ENCODE assay signal across 12 mouse cellular contexts in the genomic region with DNA sequence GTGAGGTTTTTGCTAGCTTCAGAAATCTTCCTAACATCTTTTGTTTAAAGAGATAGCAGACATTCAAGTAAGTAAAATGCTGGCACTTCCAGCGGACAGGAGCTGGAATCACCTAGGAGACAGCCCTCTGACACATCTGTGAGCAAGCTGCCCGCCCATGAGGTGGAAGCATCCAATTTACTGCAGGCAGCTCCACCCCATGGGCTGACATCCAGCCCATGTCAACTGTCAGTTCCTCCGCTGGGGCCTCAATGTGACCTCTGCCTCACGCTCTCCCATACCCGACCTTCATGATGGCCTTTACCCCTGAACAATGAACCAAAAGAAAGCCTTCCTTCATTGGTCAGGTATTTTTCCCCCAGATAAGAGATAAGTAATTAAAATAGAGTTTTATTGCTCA.
DNase-seq lines count a peak whose midpoint lies in the region; ATAC-seq and TF ChIP-seq lines count a peak whose summit lies in the region.
"Had no signal": no experiment of that assay in that cellular context is flagged by ENCODE, and none has a peak within 500 bp of the region (broad histone marks: within the 10 kb centered on the region; RNA-seq: fewer than 3 reads in every experiment).

No protein-coding gene starts in this region.

- TF ChIP-seq CTCF in brain, embryonic 14.5 days (IDR thresholded peaks at IDR 0.05; ENCODE audit: borderline replicate concordance, extremely low read depth, insufficient read depth, insufficient read length) = no peak

- H3K4me2 ChIP-seq in hindbrain, embryonic 11.5 days (replicated peaks; ENCODE audit: low read depth, low read length) = no peak overlapping the region
- no peak overlapping the region for H3K4me2 ChIP-seq in hindbrain, embryonic 16.5 days (ENCODE audit: low read length)
- no peak overlapping the region for H3K4me2 ChIP-seq in heart, embryonic 16.5 days (ENCODE audit: low read depth, low read length)
- H3K4me2 ChIP-seq: embryonic facial prominence, embryonic 12.5 days; stomach, embryonic 15.5 days had no signal

- TF ChIP-seq POLR2A in brain, embryonic 14.5 days (IDR thresholded peaks at IDR 0.05; ENCODE audit: borderline replicate concordance, extremely low read depth, insufficient read depth, insufficient read length, poor library complexity, severe bottlenecking) = no peak

- H3K4me1 ChIP-seq in hindbrain, embryonic 11.5 days (replicated peaks; ENCODE audit: control insufficient read depth, insufficient read depth, low read length) = no peaks in the 10 kb centered on the region
- H3K4me1 ChIP-seq in hindbrain, embryonic 16.5 days (ENCODE audit: control insufficient read depth, insufficient read depth, low read depth, low read length) = peaks cover 4% of the 10 kb centered on the region; the same call in 1 of the 2 replicates
- H3K4me1 ChIP-seq in heart, embryonic 16.5 days (ENCODE audit: control insufficient read depth, insufficient read depth, low read length) = peaks cover 24% of the 10 kb centered on the region
- H3K4me1 ChIP-seq: stomach, embryonic 15.5 days had no signal

- ATAC-seq in hindbrain, embryonic 11.5 days (ENCODE audit: low FRiP score) = no peak
- no peak for ATAC-seq in hindbrain, embryonic 16.5 days
- peak; percentile 61; the same call in 1 of the 2 replicates for ATAC-seq in heart, embryonic 16.5 days (replicated peaks; ENCODE audit: extremely low read depth, insufficient read depth, low FRiP score)
- no peak for ATAC-seq in megakaryocyte, adult 5-6 weeks (ENCODE audit: poor library complexity, severe bottlenecking)
- ATAC-seq: CD4-positive, CD25-positive, alpha-beta regulatory T cell, adult 4 months; forebrain, postnatal 0 days had no signal

- peak; percentile 12 for DNase-seq in hindbrain, embryonic 11.5 days (ENCODE audit: low spot score)
- peak; percentile 21 for DNase-seq in 3134 (ENCODE audit: extremely low read depth, insufficient read length, low spot score)
- DNase-seq in brain, embryonic 14.5 days (ENCODE audit: low read depth) = peak; percentile 25
- DNase-seq in right cerebral cortex, postnatal 4 days = no peak
- no peak for DNase-seq in testis, postnatal 10 days (ENCODE audit: low spot score)
- DNase-seq: forebrain, postnatal 0 days had no signal

- H3K36me3 ChIP-seq in hindbrain, embryonic 11.5 days (ENCODE audit: control insufficient read depth, insufficient read depth, low read length) = no peaks in the 10 kb centered on the region
- no peaks in the 10 kb centered on the region for H3K36me3 ChIP-seq in hindbrain, embryonic 16.5 days (ENCODE audit: control insufficient read depth, insufficient read depth, low read length)
- H3K36me3 ChIP-seq in heart, embryonic 16.5 days (ENCODE audit: control insufficient read depth, insufficient read depth) = no peaks in the 10 kb centered on the region
- H3K36me3 ChIP-seq: embryonic facial prominence, embryonic 12.5 days; stomach, embryonic 15.5 days had no signal

- H3K9me3 ChIP-seq in hindbrain, embryonic 11.5 days (ENCODE audit: control insufficient read depth, low read length) = no peaks in the 10 kb centered on the region
- H3K9me3 ChIP-seq in hindbrain, embryonic 16.5 days (ENCODE audit: control insufficient read depth, low read length) = 0 out of 2 replicates have a peak, but pooled peaks cover 2% of the 10 kb centered on the region
- peaks cover 3% of the 10 kb centered on the region for H3K9me3 ChIP-seq in heart, embryonic 16.5 days (replicated peaks; ENCODE audit: control insufficient read depth, low read length)
- H3K9me3 ChIP-seq: stomach, embryonic 15.5 days had no signal

- H3K4me3 ChIP-seq in hindbrain, embryonic 11.5 days (ENCODE audit: low read depth, low read length) = no peak overlapping the region
- H3K4me3 ChIP-seq in hindbrain, embryonic 16.5 days (ENCODE audit: low read length) = no peak overlapping the region
- no peak overlapping the region for H3K4me3 ChIP-seq in heart, embryonic 16.5 days (ENCODE audit: low read length)
- H3K4me3 ChIP-seq: embryonic facial prominence, embryonic 12.5 days; stomach, embryonic 15.5 days had no signal

- 44% methylated on average over 5 of the region's 5 CpGs for WGBS in hindbrain, embryonic 11.5 days
- WGBS in hindbrain, embryonic 16.5 days = 45% methylated on average over 5 of the region's 5 CpGs
- WGBS in heart, embryonic 16.5 days = 33% methylated on average over 5 of the region's 5 CpGs

- H3K27me3 ChIP-seq in hindbrain, embryonic 11.5 days (ENCODE audit: control insufficient read depth, insufficient read depth, low read length) = no peaks in the 10 kb centered on the region
- no peaks in the 10 kb centered on the region for H3K27me3 ChIP-seq in hindbrain, embryonic 16.5 days (replicated peaks; ENCODE audit: control insufficient read depth, insufficient read depth, low read length)
- no peaks in the 10 kb centered on the region for H3K27me3 ChIP-seq in heart, embryonic 16.5 days (ENCODE audit: control insufficient read depth, insufficient read depth, low read length)
- H3K27me3 ChIP-seq: embryonic facial prominence, embryonic 12.5 days; stomach, embryonic 15.5 days had no signal

- H3K9ac ChIP-seq in hindbrain, embryonic 11.5 days (ENCODE audit: low read depth, low read length) = no peak overlapping the region
- H3K9ac ChIP-seq in hindbrain, embryonic 16.5 days (ENCODE audit: low read depth, low read length) = no peak overlapping the region
- no peak overlapping the region for H3K9ac ChIP-seq in heart, embryonic 16.5 days (ENCODE audit: low read length)
- H3K9ac ChIP-seq: embryonic facial prominence, embryonic 12.5 days; forebrain, postnatal 0 days; stomach, embryonic 15.5 days had no signal

- H3K27ac ChIP-seq in hindbrain, embryonic 11.5 days (ENCODE audit: low read depth, low read length) = no peak overlapping the region
- H3K27ac ChIP-seq in hindbrain, embryonic 16.5 days (ENCODE audit: low read depth, low read length) = no peak overlapping the region
- peak overlapping the region; percentile 32; the same call in 1 of the 2 replicates for H3K27ac ChIP-seq in heart, embryonic 16.5 days (ENCODE audit: low read length)
- H3K27ac ChIP-seq: embryonic facial prominence, embryonic 12.5 days; stomach, embryonic 15.5 days had no signal

Comparison
In these comparisons a context has a peak if more than half of its experiments do, and no peak if none do; other contexts are left out.
1. DNase-seq: peak in hindbrain, embryonic 11.5 days (single experiment), 3134 (single experiment) and brain, embryonic 14.5 days (single experiment); none in right cerebral cortex, postnatal 4 days (single experiment) and testis, postnatal 10 days (single experiment).